Mouse (Mus musculus) embryonic facial prominence, embryonic 11.5 days (tissue): Measurements from ENCODE around the gene Fntb. TPM values are rescaled to one million over a fixed set of nuclear protein-coding genes. Genes with fewer than 3 reads are reported as not detected.

Source experiments
- ATAC-seq: fragments of 200-750 bp; cut with Nextera tagmentation; replicated peaks from 2 replicates; pipeline ENCODE4 v1.8.0; 2017; ENCODE audit warnings: low read depth; ENCODE audit not compliant: insufficient number of reproducible peaks, low FRiP score, low TSS enrichment
- DNase-seq: peaks from one replicate; pipeline ENCODE4 v3.0.0-alpha.2; 2015; ENCODE audit warnings: low spot score
- H3K27ac ChIP-seq: fragments of 300-500 bp; sonication (generic); replicated peaks from 2 replicates; pipeline ENCODE4 v1.5.1; 2014; ENCODE audit warnings: mild to moderate bottlenecking, low read depth, low read length, control low read depth
- H3K27me3 ChIP-seq: fragments of 300-500 bp; sonication (generic); 2 replicates; pipeline ENCODE4 v1.6.1; 2014; ENCODE audit warnings: mild to moderate bottlenecking, low read length, moderate library complexity, mixed read lengths; ENCODE audit not compliant: control insufficient read depth, insufficient read depth
- H3K36me3 ChIP-seq: fragments of 300-500 bp; sonication (generic); replicated peaks from 2 replicates; pipeline ENCODE4 v1.6.1; 2014; ENCODE audit warnings: low read depth, mild to moderate bottlenecking, low read length, moderate library complexity, mixed read lengths; ENCODE audit not compliant: control insufficient read depth, insufficient read depth
- H3K4me1 ChIP-seq: fragments of 300-500 bp; sonication (generic); 2 replicates; pipeline ENCODE4 v1.6.1; 2014; ENCODE audit warnings: low read length, mixed read lengths; ENCODE audit not compliant: control insufficient read depth, insufficient read depth
- H3K4me2 ChIP-seq: fragments of 300-500 bp; sonication (generic); 2 replicates; pipeline ENCODE4 v1.6.1; 2014; ENCODE audit warnings: low read depth, mild to moderate bottlenecking, control low read depth, low read length, moderate library complexity
- H3K4me3 ChIP-seq: fragments of 300-500 bp; sonication (generic); 2 replicates; pipeline ENCODE4 v1.5.1; 2014; ENCODE audit warnings: low read depth, low read length, control low read depth
- H3K9ac ChIP-seq: fragments of 300-500 bp; sonication (generic); replicated peaks from 2 replicates; pipeline ENCODE4 v1.6.1; 2014; ENCODE audit warnings: mild to moderate bottlenecking, control low read depth, low read length
- H3K9me3 ChIP-seq: fragments of 300-500 bp; sonication (generic); replicated peaks from 2 replicates; pipeline ENCODE4 v1.6.1; 2016; ENCODE audit warnings: mild to moderate bottlenecking, low read length, inconsistent platforms, mixed read lengths; ENCODE audit not compliant: control insufficient read depth
- WGBS: fragments of 180-500 bp; shearing (Covaris S2); extraction: QIAGEN DNeasy Blood & Tissue Kit; methylation state at CpG from one replicate; pipeline ENCODE4 v1.1.7; 2014; 5-methylcytosine and 5-hydroxymethylcytosine counted together
- polyA plus RNA-seq: library from polyadenylated mRNA; unstranded; fragments of >200 nt; fragmentation: Nextera tagmentation; extraction: Ambion mirVana; gene quantifications from 2 replicates; pipeline ENCODE4 v1.2.1, GENCODE M21; 2014

Gene Fntb
- polyA plus RNA-seq, 1 experiment from 2014 or later: 47.7 TPM

DNA sequence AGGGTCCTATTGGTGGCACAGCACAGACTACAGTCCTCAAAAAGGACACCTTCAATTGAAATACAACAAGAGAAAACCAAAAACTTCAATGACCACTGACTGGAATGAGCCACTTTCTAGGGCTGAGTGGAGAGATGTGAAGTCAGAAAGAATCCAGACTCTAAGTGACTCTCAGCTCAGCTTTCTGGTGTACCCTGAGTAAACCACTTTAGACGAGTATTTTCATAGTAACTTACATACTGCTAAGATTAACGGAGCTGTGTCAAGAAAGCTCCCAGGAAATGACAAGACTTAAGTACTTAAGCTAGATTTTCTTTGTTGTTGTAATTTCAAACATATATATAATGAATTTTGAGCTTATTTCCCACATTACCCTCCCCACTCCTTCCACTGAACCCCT is 182.8 kb downstream of the Fntb start:
- H3K4me1 ChIP-seq: no peaks in the 10 kb centered on the region
- no peak overlapping the region for H3K4me3 ChIP-seq
- DNase-seq (no peak), ATAC-seq (no peak)
- no peak overlapping the region for H3K27ac ChIP-seq
- no peaks in the 10 kb centered on the region for H3K9me3 ChIP-seq
- no peak overlapping the region for H3K4me2 ChIP-seq
- 97% methylated on average over 2 of the region's 2 CpGs for WGBS
- H3K36me3 ChIP-seq: peaks cover 9% of the 10 kb centered on the region
- no peaks in the 10 kb centered on the region for H3K27me3 ChIP-seq
- H3K9ac ChIP-seq: no peak overlapping the region

DNA sequence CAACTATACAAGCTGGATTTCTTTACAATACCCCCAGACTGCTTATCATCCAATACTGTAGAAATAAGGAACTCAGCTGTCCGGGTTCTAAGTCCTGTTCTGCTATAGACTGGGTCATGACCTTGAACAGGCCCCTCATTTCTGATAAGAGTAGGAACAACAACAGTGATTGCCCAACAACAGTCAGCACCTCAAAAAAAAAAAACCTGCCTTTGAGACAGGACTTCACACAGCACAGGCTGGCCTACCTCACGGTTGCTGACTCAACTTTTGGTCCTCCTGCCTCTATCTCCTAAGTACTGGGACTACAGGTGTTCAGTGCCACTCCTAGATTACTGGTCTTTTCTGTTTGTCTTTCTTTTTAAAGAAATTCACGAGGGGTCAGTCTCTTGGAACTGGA is 183.4 kb downstream of the Fntb start:
- 86% methylated on average over 3 of the region's 3 CpGs for WGBS
- Histone ChIP-seq H3K4me2 (no peak overlapping the region), H3K9ac (no peak overlapping the region), H3K27me3 (no peaks in the 10 kb centered on the region), H3K27ac (no peak overlapping the region), H3K36me3 (peaks cover 9% of the 10 kb centered on the region), H3K4me3 (no peak overlapping the region), H3K9me3 (no peaks in the 10 kb centered on the region), H3K4me1 (no peaks in the 10 kb centered on the region)
- no peak for ATAC-seq
- DNase-seq: no peak

DNA sequence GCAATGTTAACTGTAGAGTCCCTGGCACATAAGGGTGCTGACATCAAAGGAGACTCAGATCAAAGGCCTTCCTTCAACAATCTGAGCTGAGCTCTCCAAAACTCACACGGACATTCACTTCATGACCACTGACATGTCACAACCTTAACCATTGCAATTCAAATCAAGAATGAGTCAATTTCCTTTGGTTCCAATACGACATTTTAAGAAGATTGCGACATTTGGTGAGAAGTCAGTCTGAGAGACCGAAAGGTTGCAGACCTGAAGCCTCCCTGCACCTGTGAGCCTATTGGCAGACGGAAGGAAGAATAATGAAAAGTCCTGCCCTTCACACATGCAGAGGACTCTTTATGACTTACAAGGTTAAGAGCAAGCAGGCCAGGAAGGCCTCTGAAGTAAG is 184.9 kb downstream of the Fntb start:
- H3K9ac ChIP-seq: no peak overlapping the region
- peaks cover 9% of the 10 kb centered on the region for H3K36me3 ChIP-seq

DNA sequence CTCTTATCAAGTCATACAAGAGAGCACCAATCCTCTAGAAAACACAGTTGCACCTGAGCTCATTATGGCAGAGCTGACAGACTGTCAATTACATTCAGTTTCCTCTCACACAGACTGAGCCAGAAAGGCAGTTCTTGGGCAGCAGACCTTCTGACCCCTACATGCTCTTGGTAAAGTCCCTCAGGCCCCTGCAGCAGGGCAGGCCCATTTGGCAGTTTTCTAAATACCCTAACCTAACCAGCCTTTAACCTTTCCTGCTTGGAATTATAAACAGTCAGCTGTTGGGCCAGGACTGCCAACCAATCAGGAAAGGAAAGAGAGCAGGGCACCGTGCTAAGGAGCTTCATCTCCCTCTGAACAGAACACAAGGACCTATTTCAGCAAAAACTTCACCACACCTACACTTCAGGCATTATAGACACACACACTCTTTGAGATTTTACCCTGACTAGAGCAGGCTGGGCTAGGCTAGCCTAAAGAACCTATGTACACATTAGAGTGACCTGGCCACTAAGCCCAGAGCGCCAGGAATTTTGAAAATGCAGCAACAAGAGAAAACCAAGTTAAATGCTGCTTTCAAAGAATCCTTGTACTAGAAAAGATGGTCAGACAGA is 188.5 kb downstream of the Fntb start:
- H3K4me1 ChIP-seq: no peaks in the 10 kb centered on the region
- H3K9me3 ChIP-seq: no peaks in the 10 kb centered on the region
- no peak overlapping the region for H3K4me2 ChIP-seq
- no peaks in the 10 kb centered on the region for H3K27me3 ChIP-seq
- peaks cover 6% of the 10 kb centered on the region for H3K36me3 ChIP-seq
- H3K4me3 ChIP-seq: no peak overlapping the region
- DNase-seq (no peak), ATAC-seq (no peak)
- no peak overlapping the region for H3K27ac ChIP-seq
- 84% methylated on average over 2 of the region's 2 CpGs for WGBS
- H3K9ac ChIP-seq: no peak overlapping the region

More for the DNA sequence above, 184.9 kb downstream of the Fntb start:
- Histone ChIP-seq H3K4me2 (no peak overlapping the region), H3K9me3 (no peaks in the 10 kb centered on the region), H3K4me3 (no peak overlapping the region), H3K27me3 (no peaks in the 10 kb centered on the region), H3K4me1 (no peaks in the 10 kb centered on the region), H3K27ac (no peak overlapping the region)
- no peak for DNase-seq
- ATAC-seq: no peak
- 91% methylated on average over 5 of the region's 5 CpGs for WGBS

DNA sequence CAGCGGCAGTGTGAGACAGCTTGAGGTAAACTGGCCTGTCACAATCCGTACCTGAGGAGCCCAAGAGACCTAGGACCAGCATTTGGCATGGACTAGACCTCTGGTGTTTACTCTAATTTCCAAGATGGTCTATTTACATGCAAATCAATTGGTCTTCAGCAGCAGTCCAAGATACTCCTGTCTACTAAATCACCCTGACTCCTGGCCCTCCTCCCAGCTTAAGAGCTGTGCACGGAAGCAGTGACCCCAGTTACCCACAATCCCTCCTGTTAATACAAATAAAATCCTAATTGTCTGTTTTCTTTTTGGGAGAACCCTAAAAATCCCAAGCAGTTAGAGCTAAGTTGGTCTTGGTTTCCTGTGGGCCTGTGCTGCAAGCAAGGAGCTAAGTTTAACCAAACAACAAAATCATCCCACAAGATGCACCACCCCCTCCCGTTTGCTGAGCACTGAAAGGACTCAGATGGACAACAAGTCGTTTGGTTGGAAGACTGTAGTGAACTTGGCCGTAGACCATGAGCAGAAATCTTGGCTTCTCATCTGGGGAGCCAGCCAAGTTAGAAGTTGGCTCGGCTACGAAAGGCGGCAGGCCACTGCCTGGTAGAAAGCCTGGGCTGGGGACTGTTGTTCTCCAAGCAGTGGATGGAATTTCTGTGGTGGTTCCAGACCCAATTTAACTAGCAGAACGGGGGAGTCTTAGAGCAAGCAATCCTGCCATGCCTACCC is 189.5 kb downstream of the Fntb start:
- H3K4me2 ChIP-seq: no peak overlapping the region
- H3K36me3 ChIP-seq: peaks cover 6% of the 10 kb centered on the region
- no peaks in the 10 kb centered on the region for H3K27me3 ChIP-seq
- DNase-seq (no peak), ATAC-seq (no peak)
- no peak overlapping the region for H3K9ac ChIP-seq
- 82% methylated on average over 10 of the region's 10 CpGs for WGBS
- no peak overlapping the region for H3K4me3 ChIP-seq
- H3K27ac ChIP-seq: no peak overlapping the region
- no peaks in the 10 kb centered on the region for H3K9me3 ChIP-seq
- no peaks in the 10 kb centered on the region for H3K4me1 ChIP-seq

DNA sequence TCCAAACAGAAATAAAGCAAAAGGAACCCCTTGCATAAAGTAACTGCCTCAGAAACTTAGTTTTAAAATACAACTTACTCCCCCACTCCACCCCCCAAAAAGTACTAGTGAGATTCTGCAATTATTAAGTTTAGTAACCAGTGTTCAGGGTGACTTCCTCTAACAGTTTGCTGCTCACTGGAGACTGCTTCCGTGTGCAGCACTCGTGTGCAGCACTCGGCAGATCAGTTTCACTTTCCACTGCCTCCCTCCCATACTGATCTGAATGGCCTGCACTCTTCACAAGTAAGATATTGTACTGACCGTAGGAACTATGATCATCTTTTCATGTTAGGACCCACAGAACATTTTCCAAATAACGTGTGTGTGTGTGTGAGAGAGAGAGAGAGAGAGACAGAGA is 192.3 kb downstream of the Fntb start:
- H3K27ac ChIP-seq: no peak overlapping the region
- WGBS: 85% methylated on average over 5 of the region's 5 CpGs

DNA sequence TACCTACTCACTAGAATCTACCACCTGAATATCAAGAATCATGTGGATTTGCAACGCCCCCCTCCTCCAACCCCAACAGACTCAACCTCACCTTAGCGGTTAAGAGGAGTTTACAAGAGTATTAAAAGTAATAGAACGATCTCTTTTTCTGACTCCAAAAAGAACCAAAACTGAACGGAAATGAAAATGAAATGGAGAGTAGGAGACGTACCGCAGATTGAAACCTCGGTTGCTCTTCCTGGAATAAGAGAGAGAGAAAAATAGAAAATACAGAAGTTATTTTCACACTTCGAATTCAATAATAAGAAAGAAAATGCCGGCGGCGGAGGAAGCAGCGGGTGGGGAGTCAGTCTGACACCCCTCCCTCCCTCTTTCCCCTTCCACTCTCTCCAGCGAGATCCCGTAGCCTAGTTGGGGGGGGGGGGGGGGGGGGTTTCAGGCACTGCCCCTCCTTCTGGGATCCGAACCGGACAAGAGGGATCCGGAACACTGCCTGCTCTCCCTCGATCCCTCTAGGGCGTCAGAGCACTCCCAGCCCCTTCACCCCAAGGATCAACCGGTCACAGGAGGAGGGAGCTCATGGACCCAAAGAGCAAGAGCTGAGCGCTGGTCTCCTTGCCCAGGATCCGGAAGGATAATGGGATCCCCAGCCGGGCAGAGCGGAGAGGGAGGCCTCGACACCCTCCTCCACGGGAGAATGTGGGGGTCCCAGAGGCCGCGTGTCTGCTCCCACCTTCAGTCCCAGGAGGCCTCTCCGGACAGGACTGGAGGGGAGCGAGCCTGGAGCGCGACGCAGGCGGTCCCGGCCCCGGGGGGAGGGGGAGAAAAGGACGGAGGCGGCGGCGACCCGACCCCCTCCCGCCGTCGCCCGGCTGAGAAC is 195.9 kb downstream of the Fntb start:
- Histone ChIP-seq H3K4me2 (peak overlapping the region; percentile 64), H3K9me3 (no peaks in the 10 kb centered on the region), H3K4me1 (no peaks in the 10 kb centered on the region), H3K9ac (peak overlapping the region; percentile 72), H3K27ac (no peak overlapping the region), H3K27me3 (no peaks in the 10 kb centered on the region), H3K36me3 (no peaks in the 10 kb centered on the region), H3K4me3 (peak overlapping the region; percentile 68)
- WGBS: 5% methylated on average over 41 of the region's 45 CpGs
- peak; percentile 12 for DNase-seq
- ATAC-seq: peak; percentile 19

More for the DNA sequence above, 192.3 kb downstream of the Fntb start:
- no peaks in the 10 kb centered on the region for H3K9me3 ChIP-seq
- DNase-seq (no peak), ATAC-seq (no peak)
- H3K36me3 ChIP-seq: no peaks in the 10 kb centered on the region; the same call in 1 of the 2 replicates
- no peak overlapping the region for H3K9ac ChIP-seq
- H3K4me1 ChIP-seq: no peaks in the 10 kb centered on the region
- H3K4me3 ChIP-seq: no peak overlapping the region
- H3K27me3 ChIP-seq: no peaks in the 10 kb centered on the region
- no peak overlapping the region for H3K4me2 ChIP-seq
